Mouse (Mus musculus): ENCODE measurements around the gene Rbm4.

DNA sequence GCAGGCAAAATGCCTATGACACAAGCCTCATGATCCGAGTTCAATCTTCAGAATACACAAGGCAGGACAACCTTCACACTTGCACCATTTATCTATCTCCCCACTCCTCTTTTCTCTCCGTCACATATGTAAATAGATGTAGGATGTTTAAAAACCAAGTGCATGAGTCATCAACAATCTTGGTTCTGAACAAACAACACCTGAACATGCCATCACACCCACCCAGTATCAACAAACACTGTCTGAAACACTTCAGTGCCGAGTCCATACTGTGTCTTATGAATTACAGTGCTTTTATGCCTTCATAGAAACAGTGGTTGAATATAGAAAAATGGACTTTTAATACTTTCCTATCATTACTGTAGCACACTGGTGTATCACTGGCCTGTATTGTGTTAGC lies 20.9 kb downstream of the Rbm4 start:
- TF ChIP-seq CTCF (IDR thresholded peaks at IDR 0.05 in 2 of 3, conservative IDR thresholded peaks at IDR 0.05 in 1 of 3; ENCODE audit: control insufficient read depth in 1 of 3, insufficient read depth in 1 of 3, low read depth in 2 of 3, low read length in 3 of 3, poor library complexity in 1 of 3, severe bottlenecking in 1 of 3) (no peak), POLR2A (IDR thresholded peaks at IDR 0.05; ENCODE audit: control insufficient read depth in 1 of 2, insufficient read depth in 1 of 2, low read depth in 1 of 2, low read length in 2 of 2, poor library complexity in 1 of 2) (no peak), ZC3H11A (IDR thresholded peaks at IDR 0.05; ENCODE audit: low read depth, low read length) (no peak), POLR2AphosphoS2 (IDR thresholded peaks at IDR 0.05; ENCODE audit: low read length) (no peak), TAL1 (IDR thresholded peaks at IDR 0.05; ENCODE audit: low read length) (no peak), RAD21 (IDR thresholded peaks at IDR 0.05; ENCODE audit: low read depth, low read length) (no peak), MAX (IDR thresholded peaks at IDR 0.05; ENCODE audit: low read length) (no peak), ZMIZ1 (IDR thresholded peaks at IDR 0.05; ENCODE audit: low read depth, low read length) (no peak), CHD2 (IDR thresholded peaks at IDR 0.05; ENCODE audit: low read length) (no peak), TCF12 (IDR thresholded peaks at IDR 0.05; ENCODE audit: low read depth, low read length) (no peak), EP300 (IDR thresholded peaks at IDR 0.05; ENCODE audit: low read depth in 1 of 2, low read length in 2 of 2) (no peak)
